Mouse (Mus musculus) lung, postnatal 0 days (tissue): ENCODE data around the gene Syndig1.

Source experiments
- CTCF ChIP-seq: IDR thresholded peaks from 2 replicates; pipeline ENCODE4 v1.5.1; 2016; ENCODE audit warnings: antibody characterized with exemption, mild to moderate bottlenecking
- EP300 ChIP-seq: IDR thresholded peaks from 2 replicates; pipeline ENCODE4 v1.6.1; 2016; ENCODE audit warnings: antibody characterized with exemption, mild to moderate bottlenecking, control low read depth

DNA sequence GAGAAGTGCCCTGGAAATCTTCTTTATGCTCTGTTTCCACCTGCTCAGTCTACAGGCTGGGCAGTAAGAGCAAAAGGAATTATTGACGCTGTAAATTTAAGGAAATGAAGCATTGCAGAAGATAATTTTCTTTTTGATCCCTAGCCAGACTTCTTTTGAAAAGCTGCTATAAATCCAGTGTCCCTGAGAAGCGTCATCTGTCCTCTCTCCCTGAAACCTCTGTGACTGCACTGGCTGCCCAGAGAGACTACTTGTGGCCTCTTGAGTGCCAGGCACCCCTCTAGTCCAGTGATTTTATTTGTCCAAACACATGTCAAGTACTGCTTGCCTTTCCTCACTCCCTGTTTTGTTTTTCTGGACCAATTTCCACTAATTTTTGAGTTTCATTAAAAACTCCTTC is 191.7 kb downstream of the Syndig1 start:
- TF ChIP-seq CTCF, result no peak
- no peak for TF ChIP-seq EP300
